Mouse (Mus musculus): ENCODE data around the gene Tuft1. TPM values are rescaled to one million over a fixed set of nuclear protein-coding genes. Genes with fewer than 3 reads are reported as not detected.
A peak's percentile ranks its signal among the peaks of the same experiment; 100 is the strongest.

Gene Tuft1
- polyA plus RNA-seq, 1 experiment from 2014 or later = 4.2 TPM

DNA sequence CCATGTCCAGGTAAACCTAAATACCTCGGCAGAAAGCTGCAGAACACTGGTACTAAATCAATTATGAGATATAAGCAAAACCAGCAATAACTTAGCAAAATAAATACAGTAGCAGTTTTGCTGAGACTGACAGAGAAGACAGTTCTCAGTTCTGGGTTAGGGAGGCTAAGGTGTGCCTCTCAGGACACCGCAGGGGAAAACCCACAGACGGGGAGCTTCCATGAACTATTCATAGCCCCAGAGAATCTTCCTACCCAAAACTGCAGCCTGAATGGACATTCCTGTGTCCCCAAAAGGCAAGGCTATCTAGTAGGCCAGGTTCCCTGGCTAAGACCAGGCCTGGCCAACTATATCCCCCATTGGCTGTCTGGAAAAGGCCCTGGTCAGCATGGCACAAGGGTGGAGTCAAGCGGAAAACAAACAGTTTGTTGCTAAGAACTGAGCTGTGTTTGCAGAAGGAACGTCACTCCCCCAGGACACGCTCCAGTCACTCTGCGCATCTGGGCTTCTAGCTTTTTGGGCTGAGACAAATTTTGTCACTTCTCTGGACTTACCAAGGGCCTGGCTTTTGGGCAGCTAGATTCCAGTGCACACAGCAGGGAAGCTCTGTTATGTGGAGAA, 45.3 kb downstream of the Tuft1 start:
- H3K36me3 ChIP-seq (ENCODE audit: control insufficient read depth, insufficient read depth, low read length) = no peaks in the 10 kb centered on the region
- H3K27ac ChIP-seq (ENCODE audit: low read depth, low read length) = no peak overlapping the region
- H3K4me3 ChIP-seq (ENCODE audit: low read depth, low read length) = no peak overlapping the region
- no peak overlapping the region for H3K4me2 ChIP-seq
- ATAC-seq (ENCODE audit: low FRiP score) (no peak), DNase-seq (ENCODE audit: low spot score, missing footprints) (no peak)
- H3K9me3 ChIP-seq (ENCODE audit: control insufficient read depth, low read length) = no peaks in the 10 kb centered on the region
- WGBS = 57% methylated on average over 7 of the region's 7 CpGs
- H3K4me1 ChIP-seq (ENCODE audit: control insufficient read depth, insufficient read depth, low read length) = 0 out of 2 replicates have a peak, but pooled peaks cover 2% of the 10 kb centered on the region
- H3K9ac ChIP-seq (ENCODE audit: low read length) = no peak overlapping the region
- no peaks in the 10 kb centered on the region for H3K27me3 ChIP-seq (ENCODE audit: control insufficient read depth, insufficient read depth, low read length)

DNA sequence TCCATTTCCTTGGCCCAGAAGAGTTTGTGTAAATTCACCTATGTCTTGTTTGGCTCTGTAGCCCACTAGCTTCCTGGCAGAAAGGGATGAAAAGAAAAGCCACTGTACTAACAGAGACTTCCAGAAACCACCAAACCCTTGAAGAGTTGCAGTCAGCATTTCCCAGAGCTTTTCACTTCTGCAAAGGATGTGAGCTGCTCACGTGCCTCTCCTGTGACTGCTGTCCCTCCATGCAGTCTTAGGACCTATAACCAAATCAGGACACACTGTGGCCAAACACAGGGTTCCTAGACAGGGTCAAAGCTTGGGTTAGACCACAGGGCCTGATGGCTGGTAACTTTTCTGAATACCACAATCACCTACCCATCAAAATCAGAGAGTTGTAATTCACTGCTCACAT, 46.4 kb downstream of the Tuft1 start:
- Histone ChIP-seq H3K36me3 (ENCODE audit: control insufficient read depth, insufficient read depth, low read length) (no peaks in the 10 kb centered on the region), H3K4me3 (ENCODE audit: low read depth, low read length) (no peak overlapping the region), H3K9me3 (ENCODE audit: control insufficient read depth, low read length) (no peaks in the 10 kb centered on the region), H3K27ac (ENCODE audit: low read depth, low read length) (no peak overlapping the region), H3K4me2 (no peak overlapping the region), H3K9ac (ENCODE audit: low read length) (no peak overlapping the region), H3K4me1 (ENCODE audit: control insufficient read depth, insufficient read depth, low read length) (0 out of 2 replicates have a peak, but pooled peaks cover 2% of the 10 kb centered on the region), H3K27me3 (ENCODE audit: control insufficient read depth, insufficient read depth, low read length) (no peaks in the 10 kb centered on the region)
- 95% methylated on average over 1 of the region's 1 CpGs for WGBS
- ATAC-seq (ENCODE audit: low FRiP score) (no peak), DNase-seq (ENCODE audit: low spot score, missing footprints) (no peak)

DNA sequence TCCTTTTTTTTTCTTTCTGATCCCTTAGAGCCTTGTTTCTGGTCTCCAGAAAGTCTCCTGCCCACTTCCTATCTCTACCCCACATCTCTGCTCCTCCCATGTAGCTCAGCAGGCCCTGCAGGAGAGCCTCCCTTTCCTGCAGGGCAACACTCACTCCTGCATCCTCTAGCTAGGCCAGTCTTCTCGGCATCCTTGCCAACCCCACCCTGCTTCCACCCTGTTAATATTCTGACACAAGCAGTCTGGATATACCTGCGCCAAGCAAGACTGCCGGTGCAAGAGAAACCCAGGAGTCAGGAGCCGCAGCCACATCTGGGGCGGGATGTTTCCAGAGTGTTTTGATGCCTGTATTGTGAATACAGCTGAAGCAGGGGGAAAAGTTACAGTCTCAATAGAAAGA, 46.8 kb downstream of the Tuft1 start:
- no peaks in the 10 kb centered on the region for H3K9me3 ChIP-seq (ENCODE audit: control insufficient read depth, low read length)
- no peak for ATAC-seq (ENCODE audit: low FRiP score)
- WGBS = 85% methylated on average over 5 of the region's 5 CpGs
- H3K27ac ChIP-seq (ENCODE audit: low read depth, low read length) = no peak overlapping the region
- DNase-seq (ENCODE audit: low spot score, missing footprints) = no peak
- no peak overlapping the region for H3K9ac ChIP-seq (ENCODE audit: low read length)
- no peak overlapping the region for H3K4me3 ChIP-seq (ENCODE audit: low read depth, low read length)
- no peaks in the 10 kb centered on the region for H3K36me3 ChIP-seq (ENCODE audit: control insufficient read depth, insufficient read depth, low read length)
- 0 out of 2 replicates have a peak, but pooled peaks cover 2% of the 10 kb centered on the region for H3K4me1 ChIP-seq (ENCODE audit: control insufficient read depth, insufficient read depth, low read length)
- H3K27me3 ChIP-seq (ENCODE audit: control insufficient read depth, insufficient read depth, low read length) = no peaks in the 10 kb centered on the region
- H3K4me2 ChIP-seq = no peak overlapping the region

GRCm38 (mm10) chr3:94611343-94611742, 47.3 kb downstream of the Tuft1 start:
- H3K27me3 ChIP-seq (ENCODE audit: control insufficient read depth, insufficient read depth, low read length) = no peaks in the 10 kb centered on the region
- ATAC-seq (ENCODE audit: low FRiP score) (no peak), DNase-seq (ENCODE audit: low spot score, missing footprints) (no peak)
- no peaks in the 10 kb centered on the region for H3K9me3 ChIP-seq (ENCODE audit: control insufficient read depth, low read length)
- no peak overlapping the region for H3K4me2 ChIP-seq
- no peaks in the 10 kb centered on the region for H3K36me3 ChIP-seq (ENCODE audit: control insufficient read depth, insufficient read depth, low read length)
- H3K4me1 ChIP-seq (ENCODE audit: control insufficient read depth, insufficient read depth, low read length) = 0 out of 2 replicates have a peak, but pooled peaks cover 2% of the 10 kb centered on the region
- H3K4me3 ChIP-seq (ENCODE audit: low read depth, low read length) = no peak overlapping the region
- no peak overlapping the region for H3K27ac ChIP-seq (ENCODE audit: low read depth, low read length)
- WGBS = 71% methylated on average over 4 of the region's 4 CpGs
- no peak overlapping the region for H3K9ac ChIP-seq (ENCODE audit: low read length)

DNA sequence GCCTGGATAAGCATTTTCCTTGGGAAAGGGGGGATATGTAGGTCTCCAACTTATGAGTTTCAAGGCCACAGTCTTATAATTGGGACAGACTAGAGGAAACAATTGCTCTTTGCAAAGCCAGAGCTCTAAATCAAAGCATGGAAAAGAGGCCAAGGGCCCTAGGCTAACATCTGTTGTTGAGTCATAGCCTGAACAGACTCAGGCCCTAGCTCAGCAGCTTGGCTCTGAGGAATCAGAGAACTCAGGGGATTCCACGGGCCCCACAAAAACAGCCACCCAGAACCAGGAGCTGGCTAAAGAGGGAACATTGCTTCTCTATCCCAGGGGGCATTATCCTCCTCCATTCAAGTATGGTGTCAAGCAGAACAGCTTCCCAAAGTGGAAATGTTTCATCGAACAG, 48.1 kb downstream of the Tuft1 start:
- no peak for DNase-seq (ENCODE audit: low spot score, missing footprints)
- Histone ChIP-seq H3K4me1 (ENCODE audit: control insufficient read depth, insufficient read depth, low read length) (0 out of 2 replicates have a peak, but pooled peaks cover 2% of the 10 kb centered on the region), H3K9me3 (ENCODE audit: control insufficient read depth, low read length) (no peaks in the 10 kb centered on the region), H3K27me3 (ENCODE audit: control insufficient read depth, insufficient read depth, low read length) (no peaks in the 10 kb centered on the region), H3K4me2 (no peak overlapping the region), H3K4me3 (ENCODE audit: low read depth, low read length) (no peak overlapping the region), H3K9ac (ENCODE audit: low read length) (no peak overlapping the region), H3K27ac (ENCODE audit: low read depth, low read length) (no peak overlapping the region), H3K36me3 (ENCODE audit: control insufficient read depth, insufficient read depth, low read length) (no peaks in the 10 kb centered on the region)
- ATAC-seq (ENCODE audit: low FRiP score) = no peak
- WGBS = 88% methylated on average over 2 of the region's 2 CpGs

GRCm38 (mm10) chr3:94609621-94610020, 49.1 kb downstream of the Tuft1 start:
- no peak overlapping the region for H3K4me2 ChIP-seq
- no peak for DNase-seq (ENCODE audit: low spot score, missing footprints)
- no peak overlapping the region for H3K9ac ChIP-seq (ENCODE audit: low read length)
- ATAC-seq (ENCODE audit: low FRiP score) = no peak
- no peaks in the 10 kb centered on the region for H3K9me3 ChIP-seq (ENCODE audit: control insufficient read depth, low read length)
- no peak overlapping the region for H3K4me3 ChIP-seq (ENCODE audit: low read depth, low read length)
- 0 out of 2 replicates have a peak, but pooled peaks cover 2% of the 10 kb centered on the region for H3K4me1 ChIP-seq (ENCODE audit: control insufficient read depth, insufficient read depth, low read length)
- H3K27me3 ChIP-seq (ENCODE audit: control insufficient read depth, insufficient read depth, low read length) = no peaks in the 10 kb centered on the region
- H3K36me3 ChIP-seq (ENCODE audit: control insufficient read depth, insufficient read depth, low read length) = no peaks in the 10 kb centered on the region
- 97% methylated on average over 3 of the region's 3 CpGs for WGBS
- no peak overlapping the region for H3K27ac ChIP-seq (ENCODE audit: low read depth, low read length)

GRCm38 (mm10) chr3:94601959-94602358, 56.7 kb downstream of the Tuft1 start:
- 7% methylated on average over 4 of the region's 4 CpGs for WGBS
- no peaks in the 10 kb centered on the region for H3K4me1 ChIP-seq (ENCODE audit: control insufficient read depth, insufficient read depth, low read length)
- H3K36me3 ChIP-seq (ENCODE audit: control insufficient read depth, insufficient read depth, low read length) = no peaks in the 10 kb centered on the region
- 0 out of 2 replicates have a peak, but pooled peaks have one; percentile 22 for ATAC-seq (ENCODE audit: low FRiP score)
- no peak overlapping the region for H3K4me3 ChIP-seq (ENCODE audit: low read depth, low read length)
- H3K27ac ChIP-seq (ENCODE audit: low read depth, low read length) = no peak overlapping the region
- H3K9ac ChIP-seq (ENCODE audit: low read length) = no peak overlapping the region
- H3K9me3 ChIP-seq (ENCODE audit: control insufficient read depth, low read length) = no peaks in the 10 kb centered on the region
- H3K4me2 ChIP-seq = no peak overlapping the region
- peak; percentile 86 for DNase-seq (ENCODE audit: low spot score, missing footprints)
- H3K27me3 ChIP-seq (ENCODE audit: control insufficient read depth, insufficient read depth, low read length) = no peaks in the 10 kb centered on the region

- no peaks in the 10 kb centered on the region for H3K27me3 ChIP-seq (ENCODE audit: control insufficient read depth, insufficient read depth, low read length)
- no peak overlapping the region for H3K4me3 ChIP-seq (ENCODE audit: low read depth, low read length)
- H3K27ac ChIP-seq (ENCODE audit: low read depth, low read length) = no peak overlapping the region
- no peak overlapping the region for H3K9ac ChIP-seq (ENCODE audit: low read length)
- H3K4me2 ChIP-seq = no peak overlapping the region
- no peaks in the 10 kb centered on the region for H3K4me1 ChIP-seq (ENCODE audit: control insufficient read depth, insufficient read depth, low read length)
- 86% methylated on average over 3 of the region's 3 CpGs for whole genome bisulfite sequencing
- ATAC-seq (ENCODE audit: low FRiP score) (no peak), DNase-seq (ENCODE audit: low spot score, missing footprints) (no peak)
- no peaks in the 10 kb centered on the region for H3K36me3 ChIP-seq (ENCODE audit: control insufficient read depth, insufficient read depth, low read length)
- no peaks in the 10 kb centered on the region for H3K9me3 ChIP-seq (ENCODE audit: control insufficient read depth, low read length)
These were observed 61.4 kb downstream of the Tuft1 start for GRCm38 (mm10) chr3:94597224-94597779.

DNA sequence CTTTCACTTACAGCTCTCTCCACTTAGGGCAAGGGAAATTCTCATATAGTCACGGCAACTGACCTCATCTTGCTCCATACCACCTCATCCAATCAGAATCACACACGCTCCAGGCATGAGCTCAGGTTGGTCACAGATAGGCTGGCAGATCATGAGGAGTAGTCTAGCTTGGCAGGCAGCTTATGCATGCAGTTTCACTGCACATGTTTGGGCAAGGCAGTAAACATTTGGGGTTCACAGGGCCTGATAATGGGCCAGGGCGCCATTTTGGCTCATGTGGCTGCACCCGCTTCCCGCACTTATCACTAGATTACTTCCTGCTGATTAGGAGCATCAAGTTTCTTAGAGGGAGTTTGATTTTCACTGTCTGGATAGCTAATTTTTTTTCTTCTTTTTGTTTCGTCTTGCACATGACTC, 62.8 kb downstream of the Tuft1 start:
- H3K27me3 ChIP-seq (ENCODE audit: control insufficient read depth, insufficient read depth, low read length) = no peaks in the 10 kb centered on the region
- 86% methylated on average over 6 of the region's 6 CpGs for WGBS
- H3K4me1 ChIP-seq (ENCODE audit: control insufficient read depth, insufficient read depth, low read length) = no peaks in the 10 kb centered on the region
- no peak overlapping the region for H3K4me2 ChIP-seq
- H3K27ac ChIP-seq (ENCODE audit: low read depth, low read length) = no peak overlapping the region
- H3K36me3 ChIP-seq (ENCODE audit: control insufficient read depth, insufficient read depth, low read length) = no peaks in the 10 kb centered on the region
- DNase-seq (ENCODE audit: low spot score, missing footprints) (no peak), ATAC-seq (ENCODE audit: low FRiP score) (no peak)
- no peaks in the 10 kb centered on the region for H3K9me3 ChIP-seq (ENCODE audit: control insufficient read depth, low read length)
- no peak overlapping the region for H3K9ac ChIP-seq (ENCODE audit: low read length)
- H3K4me3 ChIP-seq (ENCODE audit: low read depth, low read length) = no peak overlapping the region
